Mouse (Mus musculus) stomach, embryonic 14.5 days (tissue): ENCODE data around the gene Pllp. TPM values are rescaled to one million over a fixed set of nuclear protein-coding genes. Genes with fewer than 3 reads are reported as not detected.

Experiments
- ATAC-seq: fragments of 200-750 bp; cut with Nextera tagmentation; 2 replicates; pipeline ENCODE4 v1.8.0; 2017; ENCODE audit warnings: low read depth, moderate TSS enrichment; ENCODE audit not compliant: insufficient number of reproducible peaks, insufficient read depth, low FRiP score
- H3K27ac ChIP-seq: fragments of 300-500 bp; sonication (generic); 2 replicates; pipeline ENCODE4 v1.5.1; 2014; ENCODE audit warnings: mild to moderate bottlenecking, low read length, moderate library complexity, mixed read lengths
- H3K27me3 ChIP-seq: fragments of 300-500 bp; sonication (generic); 2 replicates; pipeline ENCODE4 v1.6.1; 2014; ENCODE audit warnings: low read length, control low read depth, mixed read lengths; ENCODE audit not compliant: control insufficient read depth, insufficient read depth
- H3K36me3 ChIP-seq: fragments of 300-500 bp; sonication (generic); 2 replicates; pipeline ENCODE4 v1.6.1; 2014; ENCODE audit warnings: mild to moderate bottlenecking, control low read depth, low read length, moderate library complexity, mixed read lengths; ENCODE audit not compliant: control insufficient read depth, insufficient read depth
- H3K4me1 ChIP-seq: fragments of 300-500 bp; sonication (generic); 2 replicates; pipeline ENCODE4 v1.6.1; 2014; ENCODE audit warnings: low read length, control low read depth, mixed read lengths; ENCODE audit not compliant: control insufficient read depth, insufficient read depth
- H3K4me2 ChIP-seq: fragments of 300-500 bp; sonication (generic); replicated peaks from 2 replicates; pipeline ENCODE4 v1.6.1; 2014; ENCODE audit warnings: low read depth, low read length, control low read depth
- H3K4me3 ChIP-seq: fragments of 300-500 bp; sonication (generic); 2 replicates; pipeline ENCODE4 v1.5.1; 2014; ENCODE audit warnings: low read depth, low read length, control low read depth
- H3K9ac ChIP-seq: fragments of 300-500 bp; sonication (generic); replicated peaks from 2 replicates; pipeline ENCODE4 v1.6.1; 2014; ENCODE audit warnings: low read depth, mild to moderate bottlenecking, control low read depth, low read length, moderate library complexity, mixed read lengths
- H3K9me3 ChIP-seq: fragments of 300-500 bp; sonication (generic); 2 replicates; pipeline ENCODE4 v1.6.1; 2016; ENCODE audit warnings: low read depth, low read length, control low read depth; ENCODE audit not compliant: control insufficient read depth
- whole genome bisulfite sequencing: fragments of 180-500 bp; shearing (Covaris S2); extraction: QIAGEN DNeasy Blood & Tissue Kit; methylation state at CpG from one replicate; pipeline ENCODE4 v1.1.7; 2014; 5-methylcytosine and 5-hydroxymethylcytosine counted together
- polyA plus RNA-seq: library from polyadenylated mRNA; unstranded; fragments of >200 nt; fragmentation: Nextera tagmentation; extraction: Ambion mirVana; gene quantifications from 2 replicates; pipeline ENCODE4 v1.2.1, GENCODE M21; 2014

The Pllp gene
- polyA plus RNA-seq, 1 experiment from 2014 or later = 65.6 TPM

DNA sequence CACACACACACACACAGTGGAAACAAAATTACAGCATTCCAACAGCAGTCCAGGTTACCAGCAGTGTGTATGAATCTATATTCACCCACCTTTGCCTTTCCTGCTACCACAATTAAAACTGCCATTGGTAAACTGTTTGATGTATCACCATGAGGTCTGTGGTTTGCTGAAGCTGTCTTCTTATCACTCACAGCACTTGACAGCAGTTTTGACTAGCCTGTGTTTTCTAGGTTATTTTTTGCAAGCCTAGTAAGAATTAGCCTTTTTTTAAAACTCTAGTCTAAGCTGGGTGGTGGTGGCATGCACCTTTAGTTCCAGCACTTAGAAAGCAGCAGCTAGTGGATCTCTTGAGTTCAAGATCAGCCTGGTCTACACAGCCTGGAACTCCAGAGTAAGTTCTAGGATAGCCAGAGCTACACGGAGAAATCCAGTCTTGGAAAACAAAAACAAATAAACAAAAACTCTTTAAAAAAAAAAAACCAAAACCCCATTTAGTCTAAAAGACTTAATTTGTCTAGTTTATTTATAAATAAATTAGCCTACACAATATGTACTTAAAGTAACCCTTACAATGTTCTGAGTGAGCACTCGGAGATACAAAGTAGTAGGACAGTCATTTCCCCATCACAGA lies 62.4 kb downstream of the Pllp start:
- peaks cover 46% of the 10 kb centered on the region for H3K36me3 ChIP-seq
- no peak for ATAC-seq

More for the DNA sequence above, 62.4 kb downstream of the Pllp start:
- H3K9me3 ChIP-seq = no peaks in the 10 kb centered on the region
- no peak overlapping the region for H3K4me2 ChIP-seq
- no peak overlapping the region for H3K4me3 ChIP-seq
- no peak overlapping the region for H3K9ac ChIP-seq
- H3K4me1 ChIP-seq = no peaks in the 10 kb centered on the region
- H3K27me3 ChIP-seq = no peaks in the 10 kb centered on the region
- 83% methylated on average over 2 of the region's 2 CpGs for WGBS
- no peak overlapping the region for H3K27ac ChIP-seq

Other genes starting within 250 kb of the Pllp start
- 12.2 and 14.9 TPM in 2 replicates for gene Cpne2, start 163.3 kb downstream of the Pllp start, polyA plus RNA-seq
- gene Rspry1, start 94.3 kb downstream of the Pllp start, polyA plus RNA-seq = 35.2 and 36.5 TPM in 2 replicates
- 57.1 and 72.0 TPM in 2 replicates for gene Fam192a, start 94.3 kb downstream of the Pllp start, polyA plus RNA-seq
- gene Arl2bp, start 29.7 kb downstream of the Pllp start, polyA plus RNA-seq = 49.7 and 60.6 TPM in 2 replicates
- gene Ccl22, start 49.3 kb upstream of the Pllp start, polyA plus RNA-seq = not detected in 2 replicates
- gene Cx3cl1, start 75.7 kb upstream of the Pllp start, polyA plus RNA-seq = 7.4 and 11.1 TPM in 2 replicates
- 0.56 TPM in 1 of 2 replicates, not detected in the other for gene Ccl17, start 114.2 kb upstream of the Pllp start, polyA plus RNA-seq
- gene Coq9, start 142.0 kb upstream of the Pllp start, polyA plus RNA-seq = 73.2 and 80.4 TPM in 2 replicates
- gene Ciapin1, start 142.1 kb upstream of the Pllp start, polyA plus RNA-seq = 90.0 and 96.2 TPM in 2 replicates
- 150 and 159 TPM in 2 replicates for gene Polr2c, start 161.2 kb upstream of the Pllp start, polyA plus RNA-seq
- 17.2 and 19.9 TPM in 2 replicates for gene Dok4, start 180.1 kb upstream of the Pllp start, polyA plus RNA-seq
- gene Ccdc102a, start 221.8 kb upstream of the Pllp start, polyA plus RNA-seq = 29.9 and 32.3 TPM in 2 replicates
- 0.25 and 0.36 TPM in 2 replicates for gene Adgrg5, start 227.4 kb upstream of the Pllp start, polyA plus RNA-seq